Mouse (Mus musculus) heart, embryonic 14.5 days (tissue): ENCODE measurements around the gene Mxi1. TPM values are rescaled to one million over a fixed set of nuclear protein-coding genes. Genes with fewer than 3 reads are reported as not detected.
"Not testable (repeated sequence)": the region's sequence is repeated elsewhere in the genome, so short reads cannot be mapped to it uniquely, and the experiment has no call there.

Experiments
- ATAC-seq: fragments of 200-750 bp; cut with Nextera tagmentation; 2 replicates; pipeline ENCODE4 v1.8.0; 2017; ENCODE audit warnings: low read depth, moderate TSS enrichment; ENCODE audit not compliant: insufficient number of reproducible peaks, insufficient read depth, low FRiP score
- H3K27ac ChIP-seq, 2 experiments: fragments of 200-500 bp in 1 of 2; fragments of 300-500 bp in 1 of 2; sonication (generic) in 1 of 2; replicated peaks in 1 of 2; 2 replicates each; pipeline ENCODE4 v1.5.1; 2012 to 2014; ENCODE audit warnings: low read depth in 2 of 2, low read length in 2 of 2, control low read depth in 1 of 2, mild to moderate bottlenecking in 1 of 2, mixed read lengths in 1 of 2; ENCODE audit not compliant: control insufficient read depth in 1 of 2, insufficient read depth in 1 of 2
- H3K27me3 ChIP-seq: fragments of 300-500 bp; sonication (generic); 2 replicates; pipeline ENCODE4 v1.6.1; 2014; ENCODE audit warnings: mild to moderate bottlenecking, low read length, control low read depth; ENCODE audit not compliant: control insufficient read depth, insufficient read depth
- H3K36me3 ChIP-seq: fragments of 300-500 bp; sonication (generic); 2 replicates; pipeline ENCODE4 v1.6.1; 2014; ENCODE audit warnings: mild to moderate bottlenecking, control low read depth, low read length, mixed read lengths; ENCODE audit not compliant: control insufficient read depth, insufficient read depth
- H3K4me1 ChIP-seq, 2 experiments: fragments of 200-500 bp in 1 of 2; fragments of 300-500 bp in 1 of 2; sonication (generic) in 1 of 2; 2 replicates each; pipeline ENCODE4 v1.6.1; 2012 to 2014; ENCODE audit warnings: low read length in 2 of 2, control low read depth in 1 of 2, mixed read lengths in 1 of 2; ENCODE audit not compliant: control insufficient read depth in 2 of 2, insufficient read depth in 2 of 2
- H3K4me2 ChIP-seq: fragments of 300-500 bp; sonication (generic); 2 replicates; pipeline ENCODE4 v1.6.1; 2014; ENCODE audit warnings: mild to moderate bottlenecking, low read length
- H3K4me3 ChIP-seq, 2 experiments: fragments of 200-500 bp in 1 of 2; fragments of 300-500 bp in 1 of 2; sonication (generic) in 1 of 2; 2 replicates each; pipeline ENCODE4 v1.5.1; 2012 to 2014; ENCODE audit warnings: low read length in 2 of 2, mild to moderate bottlenecking in 2 of 2, control low read depth in 1 of 2, low read depth in 1 of 2, moderate library complexity in 1 of 2; ENCODE audit not compliant: control insufficient read depth in 1 of 2, insufficient read depth in 1 of 2
- H3K9ac ChIP-seq: fragments of 300-500 bp; sonication (generic); 2 replicates; pipeline ENCODE4 v1.6.1; 2014; ENCODE audit warnings: mild to moderate bottlenecking, low read length
- H3K9me3 ChIP-seq: fragments of 300-500 bp; sonication (generic); 2 replicates; pipeline ENCODE4 v1.6.1; 2016; ENCODE audit warnings: low read length, control low read depth; ENCODE audit not compliant: control insufficient read depth
- WGBS: fragments of 180-500 bp; shearing (Covaris S2); extraction: QIAGEN DNeasy Blood & Tissue Kit; methylation state at CpG from one replicate; pipeline ENCODE4 v1.1.7; 2014; 5-methylcytosine and 5-hydroxymethylcytosine counted together
- polyA plus RNA-seq: library from polyadenylated mRNA; unstranded; fragments of >200 nt; fragmentation: Nextera tagmentation; extraction: Ambion mirVana; gene quantifications from 2 replicates; pipeline ENCODE4 v1.2.1, GENCODE M21; 2014

Mxi1 gene
- polyA plus RNA-seq, 1 experiment from 2014 or later = 49.7 TPM

DNA sequence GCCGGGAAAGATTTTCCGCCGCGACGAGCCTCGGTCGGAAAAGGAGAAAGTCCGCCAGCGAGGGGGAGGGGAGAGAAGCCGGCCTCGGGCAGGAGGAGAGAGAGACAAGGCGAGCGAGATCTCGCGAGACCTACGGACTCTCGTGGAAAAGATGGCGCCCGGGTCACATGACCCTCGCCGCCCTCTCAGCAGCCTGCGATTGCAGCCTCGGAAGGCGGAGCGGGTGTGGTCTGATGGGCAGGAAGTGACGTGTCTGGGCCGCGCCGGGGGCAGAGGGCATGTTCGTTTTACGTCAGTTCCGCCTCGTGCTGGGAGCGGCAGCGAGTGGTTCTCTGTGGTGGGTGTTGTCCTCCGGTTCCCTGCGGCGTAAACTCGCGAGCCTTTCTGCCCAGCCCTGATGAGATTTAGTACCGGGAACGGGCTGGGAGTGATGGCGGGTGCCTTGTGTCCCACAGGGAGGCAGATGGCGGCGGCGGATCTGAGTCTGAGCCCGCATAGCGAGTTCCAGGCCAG, 80.2 kb downstream of the Mxi1 start, which contains the start of gene Smndc1:
Smndc1 (minus strand) TSS at position 84 of the 513 bp plus-strand sequence.
- Histone ChIP-seq H3K27ac (peak within 1 kb of the TSS; percentile 93 to 99), H3K9me3 (no peaks in the 10 kb centered on the region), H3K9ac (peak within 1 kb of the TSS; percentile 96), H3K27me3 (no peaks in the 10 kb centered on the region), H3K4me2 (peak within 1 kb of the TSS; percentile 82), H3K4me3 (peak within 1 kb of the TSS; percentile 81 to 95), H3K4me1 (peaks cover 5 to 14% of the 10 kb centered on the region in 2 experiments), H3K36me3 (peaks cover 35% of the 10 kb centered on the region)
- WGBS = under 1% methylated on average over 48 of the region's 48 CpGs
- ATAC-seq = peak; percentile 97

- no peaks in the 10 kb centered on the region for H3K27me3 ChIP-seq
- H3K27ac ChIP-seq = peak overlapping the region in 1 of 2 experiments; percentile 99; a peak in 2 of 4 replicates
- H3K4me3 ChIP-seq = peak overlapping the region; percentile 81 to 92; a peak in 3 of 4 replicates
- peak overlapping the region; percentile 82 for H3K4me2 ChIP-seq
- peaks cover 27% of the 10 kb centered on the region for H3K36me3 ChIP-seq
- H3K9ac ChIP-seq = peak overlapping the region; percentile 87
- ATAC-seq = no peak
- WGBS = 41% methylated on average over 8 of the region's 8 CpGs
- H3K4me1 ChIP-seq = peaks cover 5 to 14% of the 10 kb centered on the region in 2 experiments
- H3K9me3 ChIP-seq = no peaks in the 10 kb centered on the region
Observed at GRCm38 (mm10) chr19:53391386-53391785, 81.1 kb downstream of the Mxi1 start.

DNA sequence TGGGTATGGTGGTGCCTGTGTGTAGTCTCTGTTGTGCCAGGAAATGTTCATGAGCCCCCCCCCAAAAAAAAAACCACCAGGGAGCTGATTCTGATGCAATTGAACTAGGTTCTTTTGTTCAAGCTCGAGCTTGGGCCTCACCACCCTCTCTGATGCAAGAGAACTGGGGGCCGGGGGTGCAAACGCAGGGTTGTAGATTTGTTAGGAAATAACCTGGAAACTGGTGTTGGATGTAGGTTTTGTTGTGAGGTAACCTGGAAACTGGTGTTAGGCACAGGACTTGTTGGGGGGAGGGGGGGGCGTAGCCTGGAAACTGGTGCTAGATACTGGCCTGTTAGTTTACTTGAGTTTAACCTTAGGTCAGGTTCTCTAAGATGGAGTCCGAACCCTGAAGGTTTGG, 81.5 kb downstream of the Mxi1 start:
- ATAC-seq = no peak
- Histone ChIP-seq H3K27ac (no peak overlapping the region), H3K9me3 (no peaks in the 10 kb centered on the region), H3K4me3 (peak overlapping the region in 1 of 2 experiments; percentile 81; a peak in 1 of 4 replicates), H3K9ac (peak overlapping the region; percentile 87), H3K4me2 (peak overlapping the region; percentile 82), H3K27me3 (no peaks in the 10 kb centered on the region), H3K4me1 (peaks cover 5 to 14% of the 10 kb centered on the region in 2 experiments), H3K36me3 (peaks cover 24% of the 10 kb centered on the region)
- 91% methylated on average over 5 of the region's 5 CpGs for WGBS

DNA sequence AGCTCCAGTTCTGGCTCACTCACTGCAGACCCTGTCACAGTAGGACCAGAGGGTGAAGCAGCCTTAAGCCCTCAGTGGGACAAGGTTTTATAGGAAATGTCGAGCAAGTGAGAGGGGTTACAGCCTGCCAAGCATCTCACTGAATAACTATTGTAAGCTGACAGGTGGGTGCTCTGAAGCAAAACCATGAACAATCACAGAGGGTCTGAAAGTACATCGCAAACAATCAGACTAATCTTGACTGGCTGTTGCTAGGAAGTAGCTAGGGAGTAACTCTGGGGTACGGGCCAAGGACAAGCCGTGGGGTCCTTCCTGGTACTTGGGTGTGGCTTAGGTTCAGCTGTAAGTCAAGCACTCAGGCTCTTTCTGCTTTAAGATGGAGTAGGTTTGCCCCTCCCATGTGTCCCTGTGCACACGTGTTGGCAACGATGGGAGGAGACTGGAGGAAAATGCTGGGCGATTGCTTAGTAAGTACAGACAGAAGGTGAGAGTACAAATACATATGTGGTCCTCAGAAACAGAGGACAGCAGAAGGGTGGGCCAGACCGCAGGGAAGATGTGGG, 82.5 kb downstream of the Mxi1 start:
- peaks cover 5 to 14% of the 10 kb centered on the region in 2 experiments for H3K4me1 ChIP-seq
- 73% methylated on average over 8 of the region's 8 CpGs for WGBS
- ATAC-seq = no peak
- peaks cover 13% of the 10 kb centered on the region for H3K36me3 ChIP-seq
- H3K4me2 ChIP-seq = no peak overlapping the region
- H3K27ac ChIP-seq = no peak overlapping the region
- no peaks in the 10 kb centered on the region for H3K9me3 ChIP-seq
- no peak overlapping the region for H3K4me3 ChIP-seq
- no peak overlapping the region for H3K9ac ChIP-seq
- H3K27me3 ChIP-seq = no peaks in the 10 kb centered on the region

DNA sequence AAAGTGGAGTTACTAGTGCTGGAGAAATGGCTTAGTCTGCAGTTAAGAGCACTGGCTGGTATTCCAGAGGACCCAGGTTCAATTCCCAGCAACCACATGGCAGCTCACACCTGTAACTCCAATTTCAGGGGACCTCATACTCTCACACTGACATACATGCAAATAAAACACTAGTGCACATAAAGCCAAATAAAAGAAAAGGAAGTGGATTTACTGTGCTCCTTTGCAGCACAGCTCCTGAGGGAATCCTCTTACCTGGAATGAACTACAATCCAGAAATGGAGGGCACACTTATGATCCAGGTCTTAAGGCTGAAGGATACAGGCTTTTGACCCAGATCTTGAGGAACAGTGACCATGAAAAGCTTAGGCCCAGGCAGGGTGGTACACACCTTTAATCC, 83.3 kb downstream of the Mxi1 start:
- Histone ChIP-seq H3K9me3 (no peaks in the 10 kb centered on the region), H3K27me3 (no peaks in the 10 kb centered on the region), H3K9ac (no peak overlapping the region), H3K4me1 (peaks cover 5 to 14% of the 10 kb centered on the region in 2 experiments), H3K27ac (no peak overlapping the region), H3K4me3 (no peak overlapping the region), H3K36me3 (peaks cover 6% of the 10 kb centered on the region), H3K4me2 (no peak overlapping the region)
- no peak for ATAC-seq

GRCm38 (mm10) chr19:53394552-53394951, 84.2 kb downstream of the Mxi1 start:
- Histone ChIP-seq H3K9me3 (no peaks in the 10 kb centered on the region), H3K4me2 (no peak overlapping the region), H3K27ac (no peak overlapping the region), H3K36me3 (no peaks in the 10 kb centered on the region), H3K27me3 (no peaks in the 10 kb centered on the region), H3K4me3 (no peak overlapping the region), H3K9ac (no peak overlapping the region), H3K4me1 (peaks cover 5 to 9% of the 10 kb centered on the region in 2 experiments; a peak in 3 of 4 replicates)
- WGBS = 15% methylated on average over 7 of the region's 7 CpGs
- ATAC-seq = no peak

DNA sequence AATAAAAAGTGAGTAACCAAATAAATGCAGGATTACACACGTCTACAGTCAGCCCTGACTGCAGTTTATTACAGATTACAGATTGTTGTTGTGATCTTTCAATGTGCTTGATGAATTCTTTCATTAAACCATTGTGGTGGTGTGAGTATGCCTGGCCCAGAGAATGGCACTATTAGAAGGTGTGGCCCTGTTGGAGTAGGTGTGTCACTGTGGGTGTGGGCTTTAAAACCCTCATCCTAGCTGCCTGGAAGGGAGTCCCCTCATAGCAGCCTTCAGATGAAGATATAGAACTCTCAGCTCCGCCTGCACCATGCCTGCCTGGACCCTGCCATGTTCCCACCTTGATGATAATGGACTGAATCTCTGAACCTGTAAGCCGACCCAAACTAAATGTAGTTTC, 84.6 kb downstream of the Mxi1 start:
- not testable (repeated sequence) for H3K9me3 ChIP-seq, ATAC-seq
- WGBS = 68% methylated on average over 3 of the region's 3 CpGs

GRCm38 (mm10) chr19:53395805-53396204, 85.5 kb downstream of the Mxi1 start:
- H3K36me3 ChIP-seq, H3K4me2 ChIP-seq, H3K9me3 ChIP-seq, H3K27me3 ChIP-seq, H3K9ac ChIP-seq, H3K4me1 ChIP-seq, H3K27ac ChIP-seq, ATAC-seq, H3K4me3 ChIP-seq: not testable (repeated sequence)
- 49% methylated on average over 5 of the region's 5 CpGs for WGBS

More for the DNA sequence above, 84.6 kb downstream of the Mxi1 start:
- not testable (repeated sequence) for H3K9ac ChIP-seq, H3K4me3 ChIP-seq, H3K4me2 ChIP-seq, H3K27ac ChIP-seq, H3K27me3 ChIP-seq, H3K4me1 ChIP-seq, H3K36me3 ChIP-seq
